In the genomic region with DNA sequence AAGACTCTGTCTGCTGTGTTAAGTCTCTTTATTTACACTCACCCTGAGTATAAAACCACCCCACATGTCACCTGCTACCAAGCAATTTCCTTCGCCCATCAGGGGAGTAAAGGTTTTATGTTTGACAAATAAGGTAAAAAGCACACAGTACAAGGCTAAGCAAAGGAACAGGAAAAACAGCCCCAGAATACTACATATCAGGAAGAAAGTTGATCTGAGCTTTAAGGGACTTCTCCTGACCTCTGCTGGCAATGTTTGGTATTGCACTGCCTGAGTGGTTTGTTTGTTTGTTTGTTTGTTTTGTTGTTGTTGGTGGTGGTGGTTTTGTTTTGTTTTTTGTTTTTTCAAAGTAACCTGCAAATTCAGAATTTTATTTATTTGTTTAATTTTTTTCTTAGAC, we compare ENCODE assay signal across 9 mouse cellular contexts. TPM values are rescaled to one million over a fixed set of nuclear protein-coding genes. Genes with fewer than 3 reads are reported as not detected.
DNase-seq lines count a peak whose midpoint lies in the region; ATAC-seq and TF ChIP-seq lines count a peak whose summit lies in the region.
"Had no signal": no experiment of that assay in that cellular context is flagged by ENCODE, and none has a peak within 500 bp of the region (broad histone marks: within the 10 kb centered on the region; RNA-seq: fewer than 3 reads in every experiment).

No protein-coding gene starts in this region.

- no peaks in the 10 kb centered on the region for H3K36me3 ChIP-seq in hindbrain, embryonic 10.5 days
- H3K36me3 ChIP-seq in hindbrain, embryonic 13.5 days, result no peaks in the 10 kb centered on the region
- no peaks in the 10 kb centered on the region for H3K36me3 ChIP-seq in CH12.LX (replicated peaks in 1 of 2; ENCODE audit: control insufficient read depth in 1 of 2, insufficient read depth in 1 of 2, low read length in 1 of 2)
- H3K36me3 ChIP-seq: limb, embryonic 13.5 days had no signal

- no peak for TF ChIP-seq POLR2A in CH12.LX (IDR thresholded peaks at IDR 0.05; ENCODE audit: low read depth, low read length)

- H3K9ac ChIP-seq in hindbrain, embryonic 13.5 days, result no peak overlapping the region
- H3K9ac ChIP-seq in CH12.LX (ENCODE audit: insufficient read depth, low read depth), result no peak overlapping the region
- H3K9ac ChIP-seq: limb, embryonic 13.5 days had no signal

- TF ChIP-seq RAD21 in CH12.LX (IDR thresholded peaks at IDR 0.05; ENCODE audit: low read depth, low read length), result peak; percentile 96

- H3K27me3 ChIP-seq in hindbrain, embryonic 10.5 days (ENCODE audit: insufficient read depth, poor library complexity, severe bottlenecking), result no peaks in the 10 kb centered on the region
- no peaks in the 10 kb centered on the region for H3K27me3 ChIP-seq in hindbrain, embryonic 13.5 days
- no peaks in the 10 kb centered on the region for H3K27me3 ChIP-seq in CH12.LX (replicated peaks)
- H3K27me3 ChIP-seq: limb, embryonic 13.5 days had no signal

- H3K27ac ChIP-seq in hindbrain, embryonic 10.5 days, result no peak overlapping the region
- H3K27ac ChIP-seq in hindbrain, embryonic 13.5 days, result no peak overlapping the region
- no peak overlapping the region for H3K27ac ChIP-seq in CH12.LX (ENCODE audit: insufficient read depth, low read depth)
- H3K27ac ChIP-seq: limb, embryonic 13.5 days had no signal

- H3K4me3 ChIP-seq in hindbrain, embryonic 10.5 days, result no peak overlapping the region
- no peak overlapping the region for H3K4me3 ChIP-seq in hindbrain, embryonic 13.5 days
- H3K4me3 ChIP-seq in CH12.LX (replicated peaks in 1 of 3; ENCODE audit: low read depth in 2 of 3, low read length in 2 of 3, poor library complexity in 1 of 3), result no peak overlapping the region
- H3K4me3 ChIP-seq: limb, embryonic 13.5 days had no signal

- H3K9me3 ChIP-seq in hindbrain, embryonic 10.5 days, result no peaks in the 10 kb centered on the region
- H3K9me3 ChIP-seq in hindbrain, embryonic 13.5 days, result no peaks in the 10 kb centered on the region
- H3K9me3 ChIP-seq in CH12.LX (replicated peaks; ENCODE audit: low read length), result no peaks in the 10 kb centered on the region
- H3K9me3 ChIP-seq: limb, embryonic 13.5 days had no signal

- dilution Hi-C loops in CH12.LX (cut with MboI; ENCODE audit: extremely low pct_ligation_motif_present, extremely low pct_unique_long_range_greater_than_20kb, low sequenced_read_pairs), result no loop called here

- peak; percentile 19; the same call in 1 of the 2 replicates for TF ChIP-seq EP300 in CH12.LX (IDR thresholded peaks at IDR 0.05; ENCODE audit: low read length)

- no peaks in the 10 kb centered on the region for H3K79me2 ChIP-seq in CH12.LX (replicated peaks; ENCODE audit: control insufficient read depth, extremely low read depth, insufficient read depth, poor library complexity, severe bottlenecking)

- peak; percentile 96 to 99 for TF ChIP-seq CTCF in CH12.LX (conservative IDR thresholded peaks at IDR 0.05 in 1 of 2, IDR thresholded peaks at IDR 0.05 in 1 of 2; ENCODE audit: low read depth in 2 of 2, low read length in 2 of 2)

- no peak overlapping the region for H3K4me2 ChIP-seq in hindbrain, embryonic 13.5 days
- H3K4me2 ChIP-seq in CH12.LX (ENCODE audit: insufficient read depth, low read depth, poor library complexity, severe bottlenecking), result no peak overlapping the region
- H3K4me2 ChIP-seq: limb, embryonic 13.5 days had no signal

- in situ Hi-C loops in CH12.LX (cut with MboI; ENCODE audit: low pct_ligation_motif_present, low pct_unique_long_range_greater_than_20kb, low sequenced_read_pairs), result no loop called here

- peak; percentile 32 for DNase-seq in hindbrain, embryonic 10.5 days (ENCODE audit: low spot score)
- peak; percentile 73 for DNase-seq in 3T3-L1 (ENCODE audit: low read depth, low spot score)
- DNase-seq in CH12.LX (ENCODE audit: extremely low read depth), result peak; percentile 50
- peak; percentile 66 to 77 for DNase-seq in cerebellum, postnatal 10 days
- DNase-seq in kidney, postnatal 14 days, result peak; percentile 65
- peak; percentile 74 for DNase-seq in naive thymus-derived CD4-positive, alpha-beta T cell, adult 2 months (ENCODE audit: low read depth)
- DNase-seq in urinary bladder, postnatal 36 days (ENCODE audit: low spot score in 2 of 2), result no peak

- ATAC-seq in hindbrain, embryonic 13.5 days (ENCODE audit: low FRiP score), result no peak

- WGBS in hindbrain, embryonic 10.5 days, result 35% methylated on average over 1 of the region's 1 CpGs
- WGBS in hindbrain, embryonic 13.5 days, result 31% methylated on average over 1 of the region's 1 CpGs

- H3K4me1 ChIP-seq in hindbrain, embryonic 10.5 days (replicated peaks), result no peaks in the 10 kb centered on the region
- H3K4me1 ChIP-seq in hindbrain, embryonic 13.5 days (replicated peaks), result no peaks in the 10 kb centered on the region
- peaks cover 9 to 23% of the 10 kb centered on the region in 2 experiments; a peak in 3 of 4 replicates for H3K4me1 ChIP-seq in CH12.LX (ENCODE audit: control insufficient read depth in 1 of 2, insufficient read depth in 2 of 2)
- H3K4me1 ChIP-seq: limb, embryonic 13.5 days had no signal

TF ChIP-seq in CH12.LX, 34 proteins besides CTCF, POLR2A, EP300 and RAD21:
- peak; percentile 83 for TF ChIP-seq ZC3H11A (IDR thresholded peaks at IDR 0.05; ENCODE audit: low read depth, low read length)
- TF ChIP-seq SMC3 (IDR thresholded peaks at IDR 0.05; ENCODE audit: low read depth, low read length), result peak; percentile 94
- peak; percentile 33 for TF ChIP-seq BHLHE40 (IDR thresholded peaks at IDR 0.05; ENCODE audit: low read depth, low read length)
- no peak for TF ChIP-seq CHD1 (IDR thresholded peaks at IDR 0.05; ENCODE audit: low read depth, low read length)
- peak; percentile 27; the same call in 1 of the 2 replicates for TF ChIP-seq ZNF384 (IDR thresholded peaks at IDR 0.05; ENCODE audit: low read depth, low read length)
- TF ChIP-seq ETS1 (conservative IDR thresholded peaks at IDR 0.05; ENCODE audit: low read depth, low read length), result no peak
- TF ChIP-seq POLR2AphosphoS2 (IDR thresholded peaks at IDR 0.05; ENCODE audit: low read depth, low read length), result no peak
- 0 out of 2 replicates have a peak, but pooled peaks have one; percentile 35 for TF ChIP-seq MEF2A (IDR thresholded peaks at IDR 0.05; ENCODE audit: borderline replicate concordance, low read depth, low read length)
- no peak for TF ChIP-seq JUND (conservative IDR thresholded peaks at IDR 0.05; ENCODE audit: low read depth, low read length)
- no peak for TF ChIP-seq CHD2 (IDR thresholded peaks at IDR 0.05; ENCODE audit: low read length)
- TF ChIP-seq USF2 (conservative IDR thresholded peaks at IDR 0.05; ENCODE audit: low read depth, low read length), result no peak
- TF ChIP-seq GABPA (IDR thresholded peaks at IDR 0.05; ENCODE audit: insufficient replicate concordance, low read depth, low read length), result no peak
- TF ChIP-seq MAX (IDR thresholded peaks at IDR 0.05; ENCODE audit: low read length), result no peak
- TF ChIP-seq MYC (IDR thresholded peaks at IDR 0.05; ENCODE audit: low read depth, low read length), result no peak
- TF ChIP-seq MXI1 (IDR thresholded peaks at IDR 0.05; ENCODE audit: low read depth, low read length), result no peak
- TF ChIP-seq ELF1 (IDR thresholded peaks at IDR 0.05; ENCODE audit: low read depth, low read length), result peak; percentile 63; the same call in 1 of the 2 replicates

RNA-seq across cellular contexts. Expression of a gene that starts 0.5 kb away (rescaled TPM):
- not detected in 2 replicates for polyA plus RNA-seq in hindbrain, embryonic 10.5 days (2016; fragmentation: Nextera tagmentation; extraction: Ambion mirVana)
- polyA plus RNA-seq in hindbrain, embryonic 13.5 days (2015; fragmentation: Nextera tagmentation; extraction: Ambion mirVana), result 0.32 TPM in 1 of 2 replicates, not detected in the other
- total RNA-seq in CH12.LX (2012; rRNA removed), result not detected in 2 replicates
- not detected in 2 replicates for total RNA-seq in CH12.LX (2014; rRNA removed)
- polyA plus RNA-seq in CH12.LX (2012; ENCODE audit: insufficient read length, low read depth), result not detected in 2 replicates
- polyA plus RNA-seq: limb, embryonic 13.5 days had no signal

RNA-seq across cellular contexts. Expression of a gene that starts 41.7 kb away (rescaled TPM):
- polyA plus RNA-seq in hindbrain, embryonic 10.5 days (2016; fragmentation: Nextera tagmentation; extraction: Ambion mirVana), result 262 and 276 TPM in 2 replicates
- polyA plus RNA-seq in hindbrain, embryonic 13.5 days (2015; fragmentation: Nextera tagmentation; extraction: Ambion mirVana), result 571 and 597 TPM in 2 replicates
- 54.7 and 84.1 TPM in 2 replicates for total RNA-seq in CH12.LX (2012; rRNA removed)
- 104 and 122 TPM in 2 replicates for total RNA-seq in CH12.LX (2014; rRNA removed)
- 118 and 129 TPM in 2 replicates for polyA plus RNA-seq in CH12.LX (2012; ENCODE audit: insufficient read length, low read depth)

RNA-seq across cellular contexts. Expression of a gene that starts 43.3 kb away (rescaled TPM):
- polyA plus RNA-seq in hindbrain, embryonic 10.5 days (2016; fragmentation: Nextera tagmentation; extraction: Ambion mirVana), result 5.5 and 5.9 TPM in 2 replicates
- 7.8 and 8.5 TPM in 2 replicates for polyA plus RNA-seq in hindbrain, embryonic 13.5 days (2015; fragmentation: Nextera tagmentation; extraction: Ambion mirVana)
- total RNA-seq in CH12.LX (2012; rRNA removed) (11.2 and 12.4 TPM in 2 replicates), CH12.LX (2014; rRNA removed) (7.3 and 8.2 TPM in 2 replicates)
- 15.2 and 19.5 TPM in 2 replicates for polyA plus RNA-seq in CH12.LX (2012; ENCODE audit: insufficient read length, low read depth)

Comparison
In these comparisons a context has a peak if more than half of its experiments do, and no peak if none do; other contexts are left out.
1. DNase-seq: peak in hindbrain, embryonic 10.5 days (single experiment), 3T3-L1 (single experiment), CH12.LX (single experiment), cerebellum, postnatal 10 days (2 of 2), kidney, postnatal 14 days (single experiment) and naive thymus-derived CD4-positive, alpha-beta T cell, adult 2 months (single experiment); none in urinary bladder, postnatal 36 days (0 of 2).